Mouse (Mus musculus) megakaryocyte, embryonic 14.5 days (primary cell): Measurements from ENCODE around the gene Ptprn2. TPM values are rescaled to one million over a fixed set of nuclear protein-coding genes. Genes with fewer than 3 reads are reported as not detected.

Source experiments
- H3K27me3 ChIP-seq: replicated peaks from 2 replicates; pipeline ENCODE3; 2012; ENCODE audit warnings: inconsistent platforms
- H3K36me3 ChIP-seq: replicated peaks from 2 replicates; pipeline ENCODE3; 2012; ENCODE audit warnings: low read length, inconsistent platforms, mixed read lengths
- H3K4me1 ChIP-seq: 2 replicates; pipeline ENCODE4 v1.6.1; 2012; ENCODE audit warnings: inconsistent platforms
- H3K4me3 ChIP-seq: replicated peaks from 2 replicates; pipeline ENCODE3; 2012; ENCODE audit warnings: moderate library complexity, mild to moderate bottlenecking, inconsistent platforms
- H3K9me3 ChIP-seq: 2 replicates; pipeline ENCODE4 v1.6.1; 2012; ENCODE audit warnings: inconsistent platforms
- FLI1 ChIP-seq: IDR thresholded peaks from 2 replicates; pipeline ENCODE4 v1.6.1; 2012; ENCODE audit warnings: low read length, inconsistent platforms, mixed read lengths
- GATA1 ChIP-seq: IDR thresholded peaks from 3 replicates; pipeline ENCODE4 v1.6.1; 2012; ENCODE audit warnings: mixed read lengths, low read length, inconsistent platforms, borderline replicate concordance
- polyA plus RNA-seq: library from polyadenylated mRNA; stranded (reverse); fragments of >175 nt; gene quantifications from 2 replicates; pipeline ENCODE4 v1.2.3, GENCODE M21; 2012; ENCODE audit warnings: low replicate concordance; ENCODE audit not compliant: insufficient read depth

Gene Ptprn2
- polyA plus RNA-seq, 1 experiment = not detected

GRCm38 (mm10) chr12:117176259-117176823, 690.8 kb downstream of the Ptprn2 start:
- Histone ChIP-seq H3K27me3 (peaks cover 7% of the 10 kb centered on the region), H3K4me1 (no peaks in the 10 kb centered on the region), H3K36me3 (no peaks in the 10 kb centered on the region), H3K9me3 (no peaks in the 10 kb centered on the region; the same call in 1 of the 2 replicates), H3K4me3 (no peak overlapping the region)
- no peak for TF ChIP-seq GATA1
- no peak for TF ChIP-seq FLI1

DNA sequence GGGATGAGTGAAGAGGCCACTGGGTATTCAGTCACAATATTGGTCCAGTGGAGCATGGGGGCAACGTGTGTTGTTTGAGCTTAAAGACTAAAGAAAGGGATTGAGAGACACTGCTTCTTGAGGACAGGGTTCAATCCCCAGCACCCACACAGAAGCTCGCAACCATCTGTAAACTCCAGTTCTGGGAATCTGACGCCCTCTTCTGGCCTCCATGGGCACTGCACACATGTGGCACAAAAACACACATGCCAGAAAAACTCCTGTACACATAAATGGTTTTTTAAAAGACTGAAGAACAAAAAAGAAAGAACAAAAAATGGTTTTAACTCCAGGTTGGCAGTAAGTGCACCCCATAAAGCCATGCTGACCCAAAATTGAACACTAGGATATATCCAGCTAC, 701.6 kb downstream of the Ptprn2 start:
- no peaks in the 10 kb centered on the region for H3K4me1 ChIP-seq
- H3K27me3 ChIP-seq = no peaks in the 10 kb centered on the region
- H3K36me3 ChIP-seq = no peaks in the 10 kb centered on the region
- TF ChIP-seq GATA1 (no peak), FLI1 (no peak)
- peaks cover 13% of the 10 kb centered on the region for H3K9me3 ChIP-seq
- H3K4me3 ChIP-seq = no peak overlapping the region

GRCm38 (mm10) chr12:117192001-117192400, 706.5 kb downstream of the Ptprn2 start:
- Histone ChIP-seq H3K9me3 (peaks cover 6% of the 10 kb centered on the region), H3K27me3 (no peaks in the 10 kb centered on the region), H3K4me3 (no peak overlapping the region), H3K36me3 (no peaks in the 10 kb centered on the region), H3K4me1 (no peaks in the 10 kb centered on the region)
- TF ChIP-seq GATA1 = no peak

- TF ChIP-seq GATA1 = no peak
- no peak for TF ChIP-seq FLI1
- H3K27me3 ChIP-seq = no peaks in the 10 kb centered on the region
These were observed 711.4 kb downstream of the Ptprn2 start for GRCm38 (mm10) chr12:117196721-117197425.

DNA sequence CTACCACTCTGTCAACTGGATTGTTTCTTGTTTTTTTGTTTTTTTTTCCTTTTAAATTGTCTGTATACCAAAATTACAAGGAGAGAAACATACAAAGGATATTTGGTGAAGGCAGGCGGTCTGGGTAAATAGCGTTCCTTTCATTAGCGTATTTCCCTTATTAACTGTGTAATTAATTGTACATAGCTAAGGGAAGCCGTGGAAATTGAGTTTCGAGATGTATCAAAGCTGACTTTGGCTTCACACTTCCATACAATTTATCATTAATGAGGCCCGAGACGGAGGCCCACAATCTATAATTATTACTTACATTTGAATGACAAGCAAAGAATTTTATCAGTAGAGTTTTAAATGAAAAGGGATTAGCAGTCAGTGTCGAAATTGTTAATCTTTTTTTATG, 712.6 kb downstream of the Ptprn2 start:
- Histone ChIP-seq H3K27me3 (no peaks in the 10 kb centered on the region), H3K4me1 (no peaks in the 10 kb centered on the region), H3K36me3 (no peaks in the 10 kb centered on the region), H3K4me3 (no peak overlapping the region), H3K9me3 (no peaks in the 10 kb centered on the region)
- TF ChIP-seq GATA1 = no peak
- no peak for TF ChIP-seq FLI1

More at GRCm38 (mm10) chr12:117196721-117197425, 711.4 kb downstream of the Ptprn2 start:
- Histone ChIP-seq H3K4me1 (no peaks in the 10 kb centered on the region), H3K9me3 (no peaks in the 10 kb centered on the region), H3K36me3 (no peaks in the 10 kb centered on the region), H3K4me3 (no peak overlapping the region)

DNA sequence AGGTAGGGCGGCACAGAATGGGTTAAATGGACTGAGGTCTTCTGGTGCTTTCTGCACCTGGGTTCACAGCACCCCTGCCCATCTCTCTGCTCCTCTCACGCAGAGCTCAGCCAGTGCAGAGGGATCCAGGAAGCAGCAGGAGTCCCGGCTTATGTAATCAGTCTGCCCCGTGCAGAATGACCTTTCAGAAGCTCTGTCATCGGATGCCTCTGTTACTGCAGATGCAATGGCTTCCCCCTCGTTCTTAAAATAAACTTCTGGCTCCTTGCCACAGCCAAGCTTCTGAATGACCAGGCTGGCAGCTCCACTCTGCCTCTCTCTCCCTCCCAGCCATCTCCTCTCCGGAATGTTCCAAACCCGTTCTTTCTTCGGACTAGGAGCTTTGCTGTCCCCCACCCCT, 714.6 kb downstream of the Ptprn2 start:
- Histone ChIP-seq H3K9me3 (no peaks in the 10 kb centered on the region), H3K4me3 (no peak overlapping the region), H3K36me3 (no peaks in the 10 kb centered on the region), H3K4me1 (no peaks in the 10 kb centered on the region), H3K27me3 (no peaks in the 10 kb centered on the region)
- TF ChIP-seq FLI1 = no peak
- no peak for TF ChIP-seq GATA1

- Histone ChIP-seq H3K4me1 (no peaks in the 10 kb centered on the region), H3K4me3 (no peak overlapping the region), H3K36me3 (no peaks in the 10 kb centered on the region), H3K27me3 (no peaks in the 10 kb centered on the region), H3K9me3 (no peaks in the 10 kb centered on the region)
- TF ChIP-seq GATA1 = no peak
- TF ChIP-seq FLI1 = no peak
These were observed 715.1 kb downstream of the Ptprn2 start for GRCm38 (mm10) chr12:117200590-117200989.

GRCm38 (mm10) chr12:117203506-117203905, 718.0 kb downstream of the Ptprn2 start:
- Histone ChIP-seq H3K4me1 (no peaks in the 10 kb centered on the region), H3K27me3 (no peaks in the 10 kb centered on the region), H3K9me3 (no peaks in the 10 kb centered on the region), H3K4me3 (no peak overlapping the region), H3K36me3 (no peaks in the 10 kb centered on the region)
- TF ChIP-seq GATA1 (no peak), FLI1 (no peak)

DNA sequence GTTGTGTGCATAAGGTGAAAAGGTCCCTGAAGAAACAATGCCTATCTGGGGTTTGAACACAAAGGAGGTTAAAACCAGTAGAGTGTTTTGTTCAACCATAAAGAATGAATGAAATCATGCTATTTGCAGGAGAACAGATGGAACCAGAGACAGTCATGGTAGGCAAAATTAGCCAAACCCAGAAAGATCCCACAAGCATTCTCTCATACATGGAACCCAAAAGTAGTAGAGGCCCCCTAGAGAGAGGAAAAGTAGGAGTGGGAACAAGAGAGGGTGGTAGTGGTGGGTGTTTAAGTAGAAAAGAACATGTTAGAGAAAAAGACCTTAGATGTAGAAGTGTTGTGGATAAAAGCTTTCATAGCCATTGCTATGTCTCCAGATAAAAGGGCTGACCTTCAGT, 719.4 kb downstream of the Ptprn2 start:
- Histone ChIP-seq H3K36me3 (no peaks in the 10 kb centered on the region), H3K4me1 (no peaks in the 10 kb centered on the region), H3K4me3 (no peak overlapping the region), H3K27me3 (no peaks in the 10 kb centered on the region), H3K9me3 (no peaks in the 10 kb centered on the region)
- TF ChIP-seq GATA1 (no peak), FLI1 (no peak)

DNA sequence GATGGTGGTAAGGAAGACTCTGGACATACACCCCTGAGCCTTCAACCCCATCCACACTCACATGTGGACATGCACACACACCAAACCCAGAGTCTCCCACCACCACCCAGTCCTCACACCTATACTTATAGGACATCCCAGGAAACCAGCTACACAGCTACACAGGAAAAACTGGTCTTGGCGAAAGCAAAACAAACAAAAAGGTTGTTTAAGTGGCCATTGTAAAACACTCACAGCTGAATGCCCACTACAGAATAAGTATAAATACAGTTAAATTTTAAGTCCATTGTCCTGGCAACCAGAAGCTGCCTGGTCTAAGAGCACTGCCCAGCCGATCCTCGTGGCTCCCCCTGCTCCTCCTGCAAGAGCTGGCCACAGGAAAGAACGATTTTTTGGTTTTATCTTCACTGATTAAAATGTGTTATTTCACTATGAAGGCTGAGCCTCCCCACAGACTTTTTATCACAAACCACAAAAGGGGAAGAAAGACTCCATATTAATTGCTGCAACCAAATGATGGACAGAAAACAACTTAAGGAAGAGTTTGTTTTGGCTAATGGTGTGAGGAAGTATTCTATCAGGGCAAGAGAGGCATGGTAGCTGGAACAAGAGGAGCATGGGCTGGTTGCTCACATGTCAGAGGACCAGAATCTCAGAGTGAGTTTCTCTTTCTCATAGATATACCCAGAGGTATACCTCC, 722.1 kb downstream of the Ptprn2 start:
- H3K9me3 ChIP-seq = no peaks in the 10 kb centered on the region
- H3K4me1 ChIP-seq = no peaks in the 10 kb centered on the region
- TF ChIP-seq FLI1 = no peak
- no peak for TF ChIP-seq GATA1
- no peaks in the 10 kb centered on the region for H3K36me3 ChIP-seq
- no peaks in the 10 kb centered on the region for H3K27me3 ChIP-seq
- H3K4me3 ChIP-seq = no peak overlapping the region
